In genomic region chr2:174660321-174660720, GRCm38 (mm10) we compare ENCODE assay signal across 26 mouse cellular contexts. TPM values are rescaled to one million over a fixed set of nuclear protein-coding genes. Genes with fewer than 3 reads are reported as not detected.
DNase-seq lines count a peak whose midpoint lies in the region; ATAC-seq and TF ChIP-seq lines count a peak whose summit lies in the region.
"Had no signal": no experiment of that assay in that cellular context is flagged by ENCODE, and none has a peak within 500 bp of the region (broad histone marks: within the 10 kb centered on the region; RNA-seq: fewer than 3 reads in every experiment).

No protein-coding gene starts in this region.

- TF ChIP-seq CTCF in kidney, adult 2 months (conservative IDR thresholded peaks at IDR 0.05; ENCODE audit: insufficient read depth, insufficient read length, low read depth, low read length), result no peak

- DNase-seq in intestine, embryonic 14.5 days (ENCODE audit: low spot score), result no peak
- peak; percentile 87 for DNase-seq in large intestine, adult 2 months (ENCODE audit: low read depth, low spot score)
- no peak for DNase-seq in gastrocnemius, adult 8-10 months (ENCODE audit: low spot score in 2 of 2)
- DNase-seq in kidney, adult 2 months, result no peak
- DNase-seq in gastrocnemius, postnatal 10 days, result no peak
- DNase-seq: adrenal gland, postnatal 36 days; cerebellum, adult 9-10 months; heart, postnatal 4 days; kidney, postnatal 36 days; thymus, adult 18-20 months; thymus, postnatal 4 days had no signal

- TF ChIP-seq POLR2A in kidney, adult 2 months (IDR thresholded peaks at IDR 0.05; ENCODE audit: low read depth, low read length), result no peak

- H3K36me3 ChIP-seq in intestine, embryonic 14.5 days (ENCODE audit: control insufficient read depth, insufficient read depth, low read length), result no peaks in the 10 kb centered on the region
- H3K36me3 ChIP-seq in liver, embryonic 15.5 days (replicated peaks), result no peaks in the 10 kb centered on the region
- no peaks in the 10 kb centered on the region for H3K36me3 ChIP-seq in stomach, embryonic 16.5 days (ENCODE audit: control insufficient read depth, insufficient read depth, low read length)
- no peaks in the 10 kb centered on the region for H3K36me3 ChIP-seq in kidney, adult 2 months (ENCODE audit: control insufficient read depth, insufficient read depth, low read length)
- H3K36me3 ChIP-seq: embryonic facial prominence, embryonic 10.5 days; heart, embryonic 15.5 days; kidney, embryonic 15.5 days; limb, embryonic 15.5 days; midbrain, embryonic 15.5 days; neural tube, embryonic 13.5 days had no signal

- H3K4me3 ChIP-seq in intestine, embryonic 14.5 days (ENCODE audit: low read depth, low read length), result no peak overlapping the region
- H3K4me3 ChIP-seq in liver, embryonic 15.5 days (replicated peaks), result no peak overlapping the region
- no peak overlapping the region for H3K4me3 ChIP-seq in stomach, embryonic 16.5 days (replicated peaks; ENCODE audit: low read length)
- H3K4me3 ChIP-seq in kidney, adult 2 months (ENCODE audit: insufficient read depth, low read depth, low read length), result no peak overlapping the region
- H3K4me3 ChIP-seq: embryonic facial prominence, embryonic 10.5 days; heart, embryonic 15.5 days; kidney, embryonic 15.5 days; left cerebral cortex, adult 2 months; limb, embryonic 15.5 days; midbrain, embryonic 15.5 days; myocyte; neural tube, embryonic 13.5 days had no signal

- no peaks in the 10 kb centered on the region for H3K9me3 ChIP-seq in intestine, embryonic 14.5 days (ENCODE audit: control insufficient read depth, low read length)
- no peaks in the 10 kb centered on the region for H3K9me3 ChIP-seq in liver, embryonic 15.5 days (replicated peaks)
- H3K9me3 ChIP-seq in stomach, embryonic 16.5 days (replicated peaks; ENCODE audit: control insufficient read depth, low read length), result no peaks in the 10 kb centered on the region
- H3K9me3 ChIP-seq: embryonic facial prominence, embryonic 10.5 days; heart, embryonic 15.5 days; kidney, embryonic 15.5 days; limb, embryonic 15.5 days; midbrain, embryonic 15.5 days; neural tube, embryonic 13.5 days had no signal

- H3K27me3 ChIP-seq in intestine, embryonic 14.5 days (replicated peaks; ENCODE audit: control insufficient read depth, insufficient read depth, low read length), result no peaks in the 10 kb centered on the region
- no peaks in the 10 kb centered on the region for H3K27me3 ChIP-seq in liver, embryonic 15.5 days
- no peaks in the 10 kb centered on the region for H3K27me3 ChIP-seq in stomach, embryonic 16.5 days (ENCODE audit: control insufficient read depth, insufficient read depth, low read length)
- no peaks in the 10 kb centered on the region for H3K27me3 ChIP-seq in kidney, adult 2 months (replicated peaks; ENCODE audit: control insufficient read depth, insufficient read depth, low read length)
- H3K27me3 ChIP-seq: heart, embryonic 15.5 days; limb, embryonic 15.5 days; midbrain, embryonic 15.5 days; neural tube, embryonic 13.5 days had no signal

- no peak overlapping the region for H3K9ac ChIP-seq in intestine, embryonic 14.5 days (ENCODE audit: low read length)
- H3K9ac ChIP-seq in liver, embryonic 15.5 days, result no peak overlapping the region
- H3K9ac ChIP-seq in stomach, embryonic 16.5 days (ENCODE audit: low read length), result no peak overlapping the region
- H3K9ac ChIP-seq: heart, embryonic 15.5 days; hindbrain, embryonic 14.5 days; kidney, embryonic 15.5 days; limb, embryonic 15.5 days; midbrain, embryonic 15.5 days; neural tube, embryonic 13.5 days had no signal

- no peak overlapping the region for H3K4me2 ChIP-seq in intestine, embryonic 14.5 days (ENCODE audit: low read length)
- H3K4me2 ChIP-seq in liver, embryonic 15.5 days, result no peak overlapping the region
- H3K4me2 ChIP-seq in stomach, embryonic 16.5 days (ENCODE audit: low read depth, low read length), result no peak overlapping the region
- H3K4me2 ChIP-seq: heart, embryonic 15.5 days; hindbrain, embryonic 14.5 days; kidney, embryonic 15.5 days; limb, embryonic 15.5 days; midbrain, embryonic 15.5 days; neural tube, embryonic 13.5 days had no signal

- WGBS in intestine, embryonic 14.5 days, result 68% methylated on average over 9 of the region's 9 CpGs
- 33% methylated on average over 9 of the region's 9 CpGs for WGBS in large intestine, adult 2 months
- 68% methylated on average over 9 of the region's 9 CpGs for WGBS in liver, embryonic 15.5 days (ENCODE audit: insufficient replicate concordance)
- 54% methylated on average over 9 of the region's 9 CpGs for WGBS in stomach, embryonic 16.5 days
- 87% methylated on average over 9 of the region's 9 CpGs for WGBS in kidney, adult 2 months

- no peaks in the 10 kb centered on the region for H3K4me1 ChIP-seq in intestine, embryonic 14.5 days (replicated peaks; ENCODE audit: control insufficient read depth, insufficient read depth, low read length)
- no peaks in the 10 kb centered on the region for H3K4me1 ChIP-seq in liver, embryonic 15.5 days (replicated peaks)
- 0 out of 2 replicates have a peak, but pooled peaks cover 3% of the 10 kb centered on the region for H3K4me1 ChIP-seq in stomach, embryonic 16.5 days (ENCODE audit: control insufficient read depth, insufficient read depth, low read length)
- H3K4me1 ChIP-seq in kidney, adult 2 months (ENCODE audit: control insufficient read depth, insufficient read depth, low read length), result no peaks in the 10 kb centered on the region
- H3K4me1 ChIP-seq: heart, embryonic 15.5 days; limb, embryonic 15.5 days; midbrain, embryonic 15.5 days had no signal

- ATAC-seq in intestine, embryonic 14.5 days (replicated peaks; ENCODE audit: low FRiP score, low TSS enrichment, low read depth), result peak; percentile 93
- ATAC-seq in liver, embryonic 15.5 days (ENCODE audit: insufficient read depth), result peak; percentile 34; the same call in 1 of the 2 replicates
- ATAC-seq in stomach, embryonic 16.5 days (ENCODE audit: insufficient read depth, low FRiP score), result peak; percentile 91
- ATAC-seq: CD4-positive, CD25-positive, alpha-beta regulatory T cell, adult 4 months; inflammation-experienced regulatory T-cells, adult 6 months; lung, postnatal 0 days; midbrain, embryonic 15.5 days had no signal

- 0 out of 2 replicates have a peak overlapping the region, but pooled peaks have one; percentile 5 for H3K27ac ChIP-seq in intestine, embryonic 14.5 days (ENCODE audit: low read depth)
- H3K27ac ChIP-seq in liver, embryonic 15.5 days (replicated peaks), result no peak overlapping the region
- H3K27ac ChIP-seq in stomach, embryonic 16.5 days (ENCODE audit: low read length), result peak overlapping the region; percentile 14; the same call in 1 of the 2 replicates
- H3K27ac ChIP-seq in kidney, adult 2 months (ENCODE audit: insufficient read depth, low read depth, low read length), result no peak overlapping the region
- H3K27ac ChIP-seq: embryonic facial prominence, embryonic 10.5 days; heart, embryonic 15.5 days; hindbrain, embryonic 14.5 days; kidney, embryonic 15.5 days; left cerebral cortex, adult 2 months; limb, embryonic 15.5 days; macrophage; midbrain, embryonic 15.5 days; neural tube, embryonic 13.5 days had no signal

RNA-seq across cellular contexts. Expression of gene Zfp831, which starts 17.0 kb away (rescaled TPM):
- not detected in 2 replicates for polyA plus RNA-seq in intestine, embryonic 14.5 days (2014; fragmentation: Nextera tagmentation; extraction: Ambion mirVana)
- polyA plus RNA-seq in large intestine, adult 2 months (2012; rRNA removed), result 0.37 and 0.47 TPM in 2 replicates
- 0.01 and 0.02 TPM in 2 replicates for polyA plus RNA-seq in liver, embryonic 15.5 days (2015; fragmentation: Nextera tagmentation; extraction: Ambion mirVana)
- 0.06 TPM in 1 of 2 replicates, not detected in the other for polyA plus RNA-seq in stomach, embryonic 16.5 days (2015; fragmentation: Nextera tagmentation; extraction: Ambion mirVana)
- total RNA-seq in gastrocnemius, adult 8-10 months (2022), result under 1 TPM in 1 of 4 experiments, not detected in 3; 0.03 TPM
- 0.03 and 0.34 TPM in 2 replicates for polyA plus RNA-seq in kidney, adult 2 months (2012; rRNA removed)
- total RNA-seq in gastrocnemius, postnatal 10 days (2021), result under 1 TPM; 0.05 to 0.07 TPM
- polyA plus RNA-seq: embryonic facial prominence, embryonic 10.5 days; hindbrain, embryonic 14.5 days; kidney, embryonic 15.5 days; limb, embryonic 15.5 days; lung, postnatal 0 days; midbrain, embryonic 15.5 days; myocyte; neural tube, embryonic 13.5 days had no signal

Comparison
In these comparisons a context has a peak if more than half of its experiments do, and no peak if none do; other contexts are left out.
1. ATAC-seq: peak in every context shown above with its lines; median percentile 93 in intestine, embryonic 14.5 days; 91 in stomach, embryonic 16.5 days; 34 in liver, embryonic 15.5 days.
2. H3K27ac ChIP-seq: peak in intestine, embryonic 14.5 days (single experiment) and stomach, embryonic 16.5 days (single experiment); none in liver, embryonic 15.5 days (single experiment) and kidney, adult 2 months (single experiment).